Mouse (Mus musculus): Measurements from ENCODE around the gene Gstt4.
"Not testable (repeated sequence)": the region's sequence is repeated elsewhere in the genome, so short reads cannot be mapped to it uniquely, and the experiment has no call there.

Gstt4 gene

GRCm38 (mm10) chr10:75822443-75822842 is at the start of gene Gstt4:
Gene Gstt4 (minus strand): TSS chr10:75822543.
- no peak for DNase-seq

GRCm38 (mm10) chr10:75861587-75861986 is 39.2 kb upstream of the Gstt4 start:
- no peak for DNase-seq

GRCm38 (mm10) chr10:75860746-75861145 is 38.4 kb upstream of the Gstt4 start:
- no peak for DNase-seq

- DNase-seq: peak; percentile 92
Observed at GRCm38 (mm10) chr10:75859786-75860470, 37.6 kb upstream of the Gstt4 start, which contains the start of gene Mif. Gene Mif (minus strand): TSS chr10:75860240.

GRCm38 (mm10) chr10:75859107-75859746 is 36.9 kb upstream of the Gstt4 start:
- peak; percentile 51 for DNase-seq

- DNase-seq: no peak
Observed at GRCm38 (mm10) chr10:75857598-75857997, 35.3 kb upstream of the Gstt4 start.

GRCm38 (mm10) chr10:75856976-75857375 is 34.6 kb upstream of the Gstt4 start:
- no peak for DNase-seq

GRCm38 (mm10) chr10:75856155-75856907 is 34.0 kb upstream of the Gstt4 start:
- DNase-seq: no peak

GRCm38 (mm10) chr10:75855416-75855981 is 33.2 kb upstream of the Gstt4 start:
- DNase-seq: no peak

- DNase-seq: no peak
Observed at GRCm38 (mm10) chr10:75854791-75855190, 32.4 kb upstream of the Gstt4 start.

GRCm38 (mm10) chr10:75854096-75854495 is 31.8 kb upstream of the Gstt4 start:
- DNase-seq: no peak

GRCm38 (mm10) chr10:75853452-75853851 is 31.1 kb upstream of the Gstt4 start:
- peak; percentile 85 for DNase-seq

- DNase-seq: no peak
Observed at GRCm38 (mm10) chr10:75852539-75853125, 30.3 kb upstream of the Gstt4 start.

GRCm38 (mm10) chr10:75851681-75852080 is 29.3 kb upstream of the Gstt4 start:
- no peak for DNase-seq

- DNase-seq: no peak
Observed at GRCm38 (mm10) chr10:75851076-75851475, 28.7 kb upstream of the Gstt4 start.

GRCm38 (mm10) chr10:75848382-75848781 is 26.0 kb upstream of the Gstt4 start:
- no peak for DNase-seq

GRCm38 (mm10) chr10:75845306-75845930 is 23.1 kb upstream of the Gstt4 start:
- DNase-seq: peak; percentile 79

GRCm38 (mm10) chr10:75844800-75845199 is 22.5 kb upstream of the Gstt4 start:
- DNase-seq: no peak

GRCm38 (mm10) chr10:75843898-75844297 is 21.6 kb upstream of the Gstt4 start:
- DNase-seq: not testable (repeated sequence)

- DNase-seq: no peak
Observed at GRCm38 (mm10) chr10:75839092-75839491, 16.7 kb upstream of the Gstt4 start.

GRCm38 (mm10) chr10:75837248-75837759 is 15.0 kb upstream of the Gstt4 start, which contains the start of gene Gstt2:
Gene Gstt2 (minus strand): TSS chr10:75837424.
- peak; percentile 95 for DNase-seq
